Mouse (Mus musculus) hindbrain, embryonic 16.5 days (tissue): ENCODE results near the gene Det1. TPM values are rescaled to one million over a fixed set of nuclear protein-coding genes. Genes with fewer than 3 reads are reported as not detected.

Experiments
- ATAC-seq: fragments of 200-750 bp; cut with Nextera tagmentation; 2 replicates; pipeline ENCODE4 v1.8.0; 2017; ENCODE audit warnings: moderate TSS enrichment, moderate library complexity
- H3K27ac ChIP-seq: fragments of 300-500 bp; sonication (generic); 2 replicates; pipeline ENCODE4 v1.5.1; 2014; ENCODE audit warnings: low read depth, mild to moderate bottlenecking, control low read depth, low read length, moderate library complexity
- H3K27me3 ChIP-seq: fragments of 300-500 bp; sonication (generic); replicated peaks from 2 replicates; pipeline ENCODE4 v1.6.1; 2014; ENCODE audit warnings: low read length; ENCODE audit not compliant: control insufficient read depth, insufficient read depth
- H3K36me3 ChIP-seq: fragments of 300-500 bp; sonication (generic); 2 replicates; pipeline ENCODE4 v1.6.1; 2014; ENCODE audit warnings: mild to moderate bottlenecking, low read length, moderate library complexity, mixed read lengths; ENCODE audit not compliant: control insufficient read depth, insufficient read depth
- H3K4me1 ChIP-seq: fragments of 300-500 bp; sonication (generic); 2 replicates; pipeline ENCODE4 v1.6.1; 2014; ENCODE audit warnings: low read depth, low read length; ENCODE audit not compliant: control insufficient read depth, insufficient read depth
- H3K4me2 ChIP-seq: fragments of 300-500 bp; sonication (generic); 2 replicates; pipeline ENCODE4 v1.6.1; 2014; ENCODE audit warnings: mild to moderate bottlenecking, low read length, control low read depth, moderate library complexity
- H3K4me3 ChIP-seq: fragments of 300-500 bp; sonication (generic); 2 replicates; pipeline ENCODE4 v1.5.1; 2014; ENCODE audit warnings: mild to moderate bottlenecking, low read length, control low read depth, moderate library complexity
- H3K9ac ChIP-seq: fragments of 300-500 bp; sonication (generic); 2 replicates; pipeline ENCODE4 v1.6.1; 2014; ENCODE audit warnings: low read depth, mild to moderate bottlenecking, control low read depth, low read length, moderate library complexity
- H3K9me3 ChIP-seq: fragments of 300-500 bp; sonication (generic); 2 replicates; pipeline ENCODE4 v1.6.1; 2014; ENCODE audit warnings: mild to moderate bottlenecking, low read length, moderate library complexity; ENCODE audit not compliant: control insufficient read depth
- WGBS: fragments of 180-500 bp; shearing (Covaris S2); extraction: QIAGEN DNeasy Blood & Tissue Kit; methylation state at CpG from one replicate; pipeline ENCODE4 v1.1.7; 2014; 5-methylcytosine and 5-hydroxymethylcytosine counted together
- polyA plus RNA-seq: library from polyadenylated mRNA; unstranded; fragments of >200 nt; fragmentation: Nextera tagmentation; extraction: Ambion mirVana; gene quantifications from 2 replicates; pipeline ENCODE4 v1.2.1, GENCODE M21; 2015

Gene Det1
- polyA plus RNA-seq, 1 experiment from 2014 or later = 9.9 TPM

- no peaks in the 10 kb centered on the region for H3K27me3 ChIP-seq
- H3K4me1 ChIP-seq = peaks cover 41% of the 10 kb centered on the region
- peak overlapping the region; percentile 64 for H3K4me3 ChIP-seq
- peak; percentile 61 for ATAC-seq
- H3K9me3 ChIP-seq = no peaks in the 10 kb centered on the region
- H3K9ac ChIP-seq = peak overlapping the region; percentile 30; the same call in 1 of the 2 replicates
- under 1% methylated on average over 6 of the region's 6 CpGs for WGBS
- no peaks in the 10 kb centered on the region for H3K36me3 ChIP-seq
- peak overlapping the region; percentile 77 for H3K4me2 ChIP-seq
- peak overlapping the region; percentile 78 for H3K27ac ChIP-seq
Measured at GRCm38 (mm10) chr7:78884139-78884538, 37.1 kb upstream of the Det1 start.

GRCm38 (mm10) chr7:78883726-78884060 is 36.6 kb upstream of the Det1 start:
- peak overlapping the region; percentile 77 for H3K4me2 ChIP-seq
- no peaks in the 10 kb centered on the region for H3K27me3 ChIP-seq
- peak overlapping the region; percentile 74 for H3K9ac ChIP-seq
- H3K27ac ChIP-seq = peak overlapping the region; percentile 85
- peak overlapping the region; percentile 64 for H3K4me3 ChIP-seq
- H3K9me3 ChIP-seq = no peaks in the 10 kb centered on the region
- WGBS = under 1% methylated on average over 8 of the region's 8 CpGs
- no peak for ATAC-seq
- H3K36me3 ChIP-seq = no peaks in the 10 kb centered on the region
- peaks cover 41% of the 10 kb centered on the region for H3K4me1 ChIP-seq

DNA sequence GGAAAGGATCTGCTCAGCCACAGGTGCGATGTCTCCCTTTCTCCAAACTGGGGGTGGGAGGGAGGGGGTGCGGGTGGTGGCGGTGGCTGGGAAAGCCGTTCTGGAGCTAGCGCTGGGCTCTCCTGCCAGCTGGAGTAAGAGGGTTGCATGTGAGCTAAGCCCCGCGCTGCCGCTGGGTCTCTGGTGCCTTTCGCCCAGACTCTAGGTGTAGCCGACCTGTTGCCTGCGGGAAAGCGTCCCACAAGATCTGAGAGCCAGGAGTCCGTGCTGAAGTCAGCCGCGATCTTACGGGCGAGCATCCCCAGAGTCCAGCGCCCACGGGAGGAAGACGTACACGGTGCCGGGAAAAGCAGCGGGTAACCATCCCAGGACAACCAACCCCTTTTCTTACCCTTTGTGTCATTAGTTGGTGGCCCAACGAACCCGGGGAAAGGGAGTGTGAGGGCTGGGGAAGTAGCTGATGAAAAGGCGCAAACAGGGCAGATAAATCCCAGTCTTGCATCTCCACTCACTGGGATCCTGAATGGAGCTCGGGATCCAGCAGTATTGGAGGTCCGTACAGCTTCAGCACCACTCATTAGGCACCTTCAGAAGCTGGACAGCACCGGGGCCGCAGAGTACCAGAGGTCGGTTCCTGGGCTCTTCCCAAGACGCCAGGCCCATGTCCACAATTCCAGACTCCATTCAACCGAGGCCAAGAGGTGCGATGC is 36.1 kb upstream of the Det1 start:
- Histone ChIP-seq H3K4me3 (peak overlapping the region; percentile 64), H3K36me3 (no peaks in the 10 kb centered on the region), H3K4me1 (peaks cover 41% of the 10 kb centered on the region), H3K4me2 (peak overlapping the region; percentile 77), H3K9ac (peak overlapping the region; percentile 74), H3K27ac (peak overlapping the region; percentile 85), H3K27me3 (no peaks in the 10 kb centered on the region), H3K9me3 (no peaks in the 10 kb centered on the region)
- 1% methylated on average over 32 of the region's 34 CpGs for WGBS
- no peak for ATAC-seq

DNA sequence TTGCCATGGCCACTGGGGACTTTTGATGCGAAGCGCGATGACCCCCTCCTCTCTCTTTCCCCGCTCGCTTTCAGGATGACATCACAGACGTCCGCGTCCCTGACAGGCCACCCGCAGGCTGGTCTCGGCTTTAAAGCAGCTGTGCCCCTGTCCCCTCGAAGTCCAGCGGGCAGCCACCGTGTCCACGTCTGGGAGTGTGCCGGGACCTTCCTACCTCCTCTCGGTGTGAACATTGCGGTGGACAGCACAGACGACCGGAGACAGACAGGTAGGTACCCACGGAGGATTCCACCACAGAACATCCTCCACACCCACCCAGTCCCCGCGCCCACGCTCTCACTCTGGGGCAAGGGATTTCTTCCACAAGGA is 35.4 kb upstream of the Det1 start:
- WGBS = 2% methylated on average over 21 of the region's 23 CpGs
- Histone ChIP-seq H3K36me3 (no peaks in the 10 kb centered on the region), H3K4me2 (peak overlapping the region; percentile 77), H3K27me3 (no peaks in the 10 kb centered on the region), H3K4me1 (peaks cover 37% of the 10 kb centered on the region), H3K9ac (peak overlapping the region; percentile 74), H3K9me3 (no peaks in the 10 kb centered on the region), H3K4me3 (peak overlapping the region; percentile 64), H3K27ac (peak overlapping the region; percentile 85)
- ATAC-seq = peak; percentile 82

DNA sequence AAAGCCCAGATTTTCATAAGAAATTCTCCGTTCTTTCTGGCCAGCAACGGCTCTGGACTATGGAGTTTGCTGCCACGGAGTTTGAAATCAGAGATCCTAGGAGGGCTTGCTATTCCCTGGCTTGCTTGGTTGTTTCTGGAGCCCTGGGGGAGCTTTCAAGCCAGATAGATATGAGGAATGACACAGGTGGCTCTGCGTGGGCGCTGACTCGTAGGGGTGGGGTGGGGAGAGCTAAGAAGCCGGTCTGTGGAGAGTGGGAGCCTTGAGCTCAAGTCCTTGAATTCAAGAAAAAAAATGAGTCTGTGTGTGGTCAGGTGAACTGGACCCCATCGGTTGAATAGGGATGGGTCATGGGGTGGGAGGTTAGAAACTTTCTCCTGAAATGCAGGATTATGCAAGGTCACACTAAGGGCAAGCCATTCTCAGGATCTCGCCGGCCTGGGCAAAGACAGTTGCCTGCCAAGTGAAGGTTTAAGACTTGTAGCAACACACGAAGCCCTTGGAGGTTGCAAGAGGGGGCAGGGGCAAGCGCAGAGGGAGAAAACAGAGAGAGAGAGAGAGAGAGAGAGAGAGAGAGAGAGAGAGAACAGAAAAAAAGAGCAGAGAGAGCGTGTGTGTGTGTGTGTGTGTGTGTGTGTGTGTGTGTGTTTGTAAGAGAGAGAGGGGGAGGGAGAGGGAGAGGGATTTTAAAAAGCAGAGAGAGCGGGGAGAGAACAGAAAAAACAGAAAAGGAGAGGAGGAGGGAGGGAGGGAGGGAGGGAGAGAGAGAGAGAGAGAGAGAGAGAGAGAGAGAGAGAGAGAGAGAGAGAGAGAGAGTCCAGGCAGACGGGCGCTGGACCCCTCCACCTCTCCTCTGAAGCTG is 34.8 kb upstream of the Det1 start:
- Histone ChIP-seq H3K27ac (peak overlapping the region; percentile 85), H3K27me3 (no peaks in the 10 kb centered on the region), H3K4me1 (peaks cover 31% of the 10 kb centered on the region), H3K4me3 (peak overlapping the region; percentile 64), H3K36me3 (no peaks in the 10 kb centered on the region), H3K9me3 (no peaks in the 10 kb centered on the region), H3K4me2 (peak overlapping the region; percentile 77), H3K9ac (peak overlapping the region; percentile 74)
- no peak for ATAC-seq
- WGBS = 9% methylated on average over 14 of the region's 16 CpGs

DNA sequence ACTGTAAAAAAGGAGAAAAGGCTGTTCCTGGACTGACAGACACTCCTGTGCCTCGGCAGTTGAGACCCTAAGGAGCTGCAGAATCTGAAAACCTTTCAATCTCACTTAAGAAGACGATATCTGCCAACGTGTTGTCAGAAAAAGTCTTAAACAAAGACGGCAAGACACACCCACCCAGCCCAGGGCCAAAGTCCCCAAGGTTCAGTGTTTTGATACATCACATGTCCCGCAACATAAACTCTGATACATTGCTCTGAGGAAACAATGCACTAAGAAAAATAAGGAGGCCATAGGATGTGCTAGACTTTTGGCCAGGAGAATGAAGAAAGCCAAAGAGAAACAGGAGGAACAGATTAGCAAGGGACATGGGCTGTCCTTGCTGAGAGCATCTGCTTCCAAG is 25.8 kb upstream of the Det1 start:
- Histone ChIP-seq H3K27ac (no peak overlapping the region), H3K9me3 (no peaks in the 10 kb centered on the region), H3K4me1 (no peaks in the 10 kb centered on the region), H3K4me3 (no peak overlapping the region), H3K27me3 (no peaks in the 10 kb centered on the region), H3K9ac (no peak overlapping the region), H3K4me2 (no peak overlapping the region), H3K36me3 (no peaks in the 10 kb centered on the region)
- 78% methylated on average over 5 of the region's 5 CpGs for WGBS
- ATAC-seq = no peak

- H3K9me3 ChIP-seq = no peaks in the 10 kb centered on the region
- H3K4me2 ChIP-seq = no peak overlapping the region
- no peaks in the 10 kb centered on the region for H3K4me1 ChIP-seq
- H3K36me3 ChIP-seq = no peaks in the 10 kb centered on the region
- H3K4me3 ChIP-seq = no peak overlapping the region
- no peak overlapping the region for H3K27ac ChIP-seq
- ATAC-seq = no peak
- WGBS = 81% methylated on average over 6 of the region's 6 CpGs
- H3K27me3 ChIP-seq = no peaks in the 10 kb centered on the region
- no peak overlapping the region for H3K9ac ChIP-seq
Measured at GRCm38 (mm10) chr7:78872366-78872765, 25.3 kb upstream of the Det1 start.

GRCm38 (mm10) chr7:78868731-78869130 is 21.7 kb upstream of the Det1 start:
- 67% methylated on average over 5 of the region's 5 CpGs for WGBS
- Histone ChIP-seq H3K4me3 (no peak overlapping the region), H3K27ac (no peak overlapping the region), H3K9ac (no peak overlapping the region), H3K4me2 (no peak overlapping the region), H3K36me3 (no peaks in the 10 kb centered on the region), H3K4me1 (no peaks in the 10 kb centered on the region), H3K9me3 (no peaks in the 10 kb centered on the region), H3K27me3 (no peaks in the 10 kb centered on the region)
- no peak for ATAC-seq

DNA sequence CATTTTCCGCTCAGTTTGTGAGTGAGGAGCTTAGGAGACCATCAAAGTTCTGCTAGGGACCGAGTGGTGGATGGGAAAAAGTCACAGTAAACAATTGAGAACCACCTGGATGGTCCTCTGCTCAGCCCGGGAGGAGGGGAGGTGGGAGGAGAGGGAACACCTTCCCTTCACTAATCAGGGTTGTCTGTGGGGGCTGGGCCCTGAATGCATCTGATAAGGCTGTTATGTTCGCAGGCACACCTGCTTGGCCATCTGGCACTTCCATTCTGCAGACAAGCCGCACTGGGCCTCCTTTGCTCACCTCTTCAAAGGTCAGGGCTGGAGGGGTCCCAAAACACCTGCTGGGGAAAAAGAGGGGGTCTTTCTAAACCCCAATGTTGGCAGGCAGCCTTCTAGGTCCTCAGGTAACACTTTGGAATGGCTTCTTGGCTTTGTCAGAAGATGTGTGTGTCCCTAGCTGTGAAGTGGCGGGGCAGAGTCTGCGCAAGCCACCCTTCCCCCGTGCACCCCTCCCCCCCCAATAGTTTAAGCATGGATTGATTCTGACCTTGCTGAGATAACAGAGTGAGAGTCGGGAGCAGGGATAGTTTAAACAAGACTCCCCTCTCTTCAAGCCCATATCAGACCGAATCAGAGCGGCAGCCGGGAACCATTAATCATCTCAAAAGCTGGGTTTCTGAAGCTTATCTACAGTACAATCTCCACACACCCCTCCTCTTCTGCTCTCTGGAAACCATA is 18.3 kb upstream of the Det1 start:
- Histone ChIP-seq H3K4me3 (no peak overlapping the region), H3K4me2 (no peak overlapping the region), H3K9ac (no peak overlapping the region), H3K27ac (no peak overlapping the region), H3K9me3 (no peaks in the 10 kb centered on the region), H3K27me3 (no peaks in the 10 kb centered on the region), H3K36me3 (no peaks in the 10 kb centered on the region), H3K4me1 (no peaks in the 10 kb centered on the region)
- 68% methylated on average over 12 of the region's 12 CpGs for WGBS
- no peak for ATAC-seq
